Comparison of ENCODE assay signal across 25 mouse cellular contexts in the genomic region with DNA sequence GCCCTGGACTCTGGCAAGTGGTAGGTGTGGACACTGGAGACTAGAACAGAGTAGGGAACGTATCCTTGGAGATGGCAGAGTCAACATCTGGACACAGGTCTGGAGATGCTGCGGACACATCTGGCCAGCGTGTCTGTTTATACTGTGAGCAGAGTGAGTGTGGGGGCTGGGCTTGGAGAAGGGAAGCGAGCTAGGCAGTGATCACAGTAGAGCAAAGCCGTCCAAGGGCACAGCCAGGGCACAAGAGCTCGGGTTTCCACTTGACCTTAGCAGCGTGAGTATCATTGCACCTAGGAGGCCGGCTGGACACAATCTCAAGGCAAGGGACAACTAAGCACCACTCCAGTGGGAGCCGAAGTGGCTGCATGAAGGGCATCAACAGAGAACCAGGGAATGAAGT. TPM values are rescaled to one million over a fixed set of nuclear protein-coding genes. Genes with fewer than 3 reads are reported as not detected.
DNase-seq lines count a peak whose midpoint lies in the region; ATAC-seq and TF ChIP-seq lines count a peak whose summit lies in the region.
"Had no signal": no experiment of that assay in that cellular context is flagged by ENCODE, and none has a peak within 500 bp of the region (broad histone marks: within the 10 kb centered on the region; RNA-seq: fewer than 3 reads in every experiment).

No protein-coding gene starts in this region.

- H3K4me3 ChIP-seq in kidney, postnatal 0 days (replicated peaks; ENCODE audit: low read depth, low read length), result no peak overlapping the region
- H3K4me3 ChIP-seq in embryonic facial prominence, embryonic 10.5 days, result no peak overlapping the region
- H3K4me3 ChIP-seq in limb, embryonic 10.5 days, result no peak overlapping the region
- H3K4me3 ChIP-seq: embryonic facial prominence, embryonic 12.5 days; heart, embryonic 15.5 days; limb, embryonic 13.5 days; liver, embryonic 13.5 days; midbrain, embryonic 12.5 days; neural tube, embryonic 15.5 days had no signal

- no peak overlapping the region for H3K27ac ChIP-seq in kidney, postnatal 0 days
- H3K27ac ChIP-seq in embryonic facial prominence, embryonic 10.5 days (replicated peaks), result no peak overlapping the region
- no peak overlapping the region for H3K27ac ChIP-seq in limb, embryonic 10.5 days
- H3K27ac ChIP-seq: embryonic facial prominence, embryonic 12.5 days; heart, embryonic 15.5 days; limb, embryonic 13.5 days; liver, embryonic 13.5 days; midbrain, embryonic 12.5 days; neural tube, embryonic 15.5 days had no signal

- 0 out of 2 replicates have a peak, but pooled peaks cover 15% of the 10 kb centered on the region for H3K36me3 ChIP-seq in kidney, postnatal 0 days (ENCODE audit: insufficient read depth, low read length)
- peaks cover 34% of the 10 kb centered on the region for H3K36me3 ChIP-seq in embryonic facial prominence, embryonic 10.5 days (replicated peaks)
- H3K36me3 ChIP-seq in limb, embryonic 10.5 days, result peaks cover 15% of the 10 kb centered on the region
- H3K36me3 ChIP-seq: liver, embryonic 13.5 days had no signal

- no peaks in the 10 kb centered on the region for H3K9me3 ChIP-seq in kidney, postnatal 0 days (replicated peaks; ENCODE audit: low read length)
- H3K9me3 ChIP-seq in embryonic facial prominence, embryonic 10.5 days, result no peaks in the 10 kb centered on the region
- H3K9me3 ChIP-seq in limb, embryonic 10.5 days (replicated peaks), result no peaks in the 10 kb centered on the region
- H3K9me3 ChIP-seq: embryonic facial prominence, embryonic 12.5 days; heart, embryonic 15.5 days; limb, embryonic 13.5 days; liver, embryonic 13.5 days; midbrain, embryonic 12.5 days; neural tube, embryonic 15.5 days had no signal

- DNase-seq in gastrocnemius, adult 18-20 months (ENCODE audit: low spot score), result peak; percentile 55
- DNase-seq in gastrocnemius, postnatal 10 days, result no peak
- DNase-seq in kidney, postnatal 0 days (ENCODE audit: low spot score), result peak; percentile 14
- DNase-seq in kidney, adult 9 months, result no peak
- peak; percentile 30 for DNase-seq in embryonic facial prominence, embryonic 10.5 days (ENCODE audit: low spot score)
- DNase-seq in lung, postnatal 10 days, result peak; percentile 43
- no peak for DNase-seq in heart, postnatal 10 days
- no peak for DNase-seq in limb, embryonic 10.5 days (ENCODE audit: low spot score)
- DNase-seq: cerebellum, adult 18-20 months; cerebellum, postnatal 25 days; kidney, adult 18-20 months; liver, embryonic 13.5 days had no signal

- intact Hi-C loops in heart, postnatal 10 days (cut with DNase I), result loop anchor here (1.0 kb wide), 1 partner anchor 173 kb away; no protein-coding TSS in a partner anchor

- no peaks in the 10 kb centered on the region for H3K27me3 ChIP-seq in kidney, postnatal 0 days (ENCODE audit: insufficient read depth, low read length)
- H3K27me3 ChIP-seq in embryonic facial prominence, embryonic 10.5 days (replicated peaks; ENCODE audit: low read depth, poor library complexity, severe bottlenecking), result no peaks in the 10 kb centered on the region
- no peaks in the 10 kb centered on the region for H3K27me3 ChIP-seq in limb, embryonic 10.5 days (ENCODE audit: low read depth, poor library complexity, severe bottlenecking)
- H3K27me3 ChIP-seq: CH12.LX; embryonic facial prominence, embryonic 12.5 days; heart, embryonic 15.5 days; limb, embryonic 13.5 days; liver, embryonic 13.5 days; neural tube, embryonic 15.5 days had no signal

- TF ChIP-seq CTCF in kidney, postnatal 0 days (IDR thresholded peaks at IDR 0.05; ENCODE audit: low read depth), result no peak

- 0 out of 2 replicates have a peak, but pooled peaks cover 4% of the 10 kb centered on the region for H3K4me1 ChIP-seq in kidney, postnatal 0 days (replicated peaks; ENCODE audit: insufficient read depth, low read length)
- H3K4me1 ChIP-seq in embryonic facial prominence, embryonic 10.5 days, result peaks cover 27% of the 10 kb centered on the region
- H3K4me1 ChIP-seq in limb, embryonic 10.5 days, result peaks cover 11% of the 10 kb centered on the region
- H3K4me1 ChIP-seq: liver, embryonic 13.5 days; midbrain, embryonic 12.5 days had no signal

- H3K9ac ChIP-seq in kidney, postnatal 0 days (ENCODE audit: low read depth, low read length), result no peak overlapping the region
- H3K9ac ChIP-seq: embryonic facial prominence, embryonic 12.5 days; heart, embryonic 15.5 days; limb, embryonic 13.5 days; liver, embryonic 13.5 days; midbrain, embryonic 12.5 days; neural tube, embryonic 15.5 days had no signal

- H3K4me2 ChIP-seq in kidney, postnatal 0 days (ENCODE audit: low read length), result no peak overlapping the region
- H3K4me2 ChIP-seq: embryonic facial prominence, embryonic 12.5 days; heart, embryonic 15.5 days; limb, embryonic 13.5 days; liver, embryonic 13.5 days; midbrain, embryonic 12.5 days; neural tube, embryonic 15.5 days had no signal

- WGBS in kidney, postnatal 0 days, result 27% methylated on average over 9 of the region's 9 CpGs
- 42% methylated on average over 9 of the region's 9 CpGs for WGBS in embryonic facial prominence, embryonic 10.5 days
- WGBS in limb, embryonic 10.5 days, result 51% methylated on average over 9 of the region's 9 CpGs

- 0 out of 2 replicates have a peak, but pooled peaks have one; percentile 27 for ATAC-seq in kidney, postnatal 0 days (replicated peaks; ENCODE audit: low FRiP score, low read depth)
- ATAC-seq: forebrain, embryonic 14.5 days; hindbrain, embryonic 16.5 days had no signal

RNA-seq across cellular contexts. Expression of a gene that starts 15.5 kb away (rescaled TPM):
- total RNA-seq in gastrocnemius, adult 18-20 months (2021), result 10 to 100 TPM in 1 of 2 experiments, 1 to 10 TPM in 1; 6.3 to 15.4 TPM
- 10 to 100 TPM; 15.5 to 16.4 TPM for total RNA-seq in gastrocnemius, postnatal 10 days (2021)
- polyA plus RNA-seq in kidney, postnatal 0 days (2015; fragmentation: Nextera tagmentation; extraction: Ambion mirVana), result 6.7 and 7.4 TPM in 2 replicates
- polyA plus RNA-seq in embryonic facial prominence, embryonic 10.5 days (2016; fragmentation: Nextera tagmentation; extraction: Ambion mirVana), result 3.3 and 4.5 TPM in 2 replicates
- 10 to 100 TPM; 13.8 to 15.2 TPM for total RNA-seq in heart, postnatal 10 days (2021)
- 2.8 and 4.2 TPM in 2 replicates for polyA plus RNA-seq in limb, embryonic 10.5 days (2016; fragmentation: Nextera tagmentation; extraction: Ambion mirVana)

RNA-seq across cellular contexts. Expression of a gene that starts 45.9 kb away (rescaled TPM):
- total RNA-seq in gastrocnemius, adult 18-20 months (2021), result 10 to 100 TPM; 31.9 to 40.6 TPM
- 10 to 100 TPM; 28.4 to 36.9 TPM for total RNA-seq in gastrocnemius, postnatal 10 days (2021)
- 30.0 and 32.3 TPM in 2 replicates for polyA plus RNA-seq in kidney, postnatal 0 days (2015; fragmentation: Nextera tagmentation; extraction: Ambion mirVana)
- 50.9 and 52.1 TPM in 2 replicates for polyA plus RNA-seq in embryonic facial prominence, embryonic 10.5 days (2016; fragmentation: Nextera tagmentation; extraction: Ambion mirVana)
- total RNA-seq in heart, postnatal 10 days (2021), result 10 to 100 TPM; 63.2 to 66.8 TPM
- polyA plus RNA-seq in limb, embryonic 10.5 days (2016; fragmentation: Nextera tagmentation; extraction: Ambion mirVana), result 50.3 and 53.4 TPM in 2 replicates

RNA-seq across cellular contexts. Expression of a gene that starts 48.6 kb away (rescaled TPM):
- under 1 TPM; 0.30 to 0.66 TPM for total RNA-seq in gastrocnemius, adult 18-20 months (2021)
- 1 to 10 TPM; 1.9 to 2.5 TPM for total RNA-seq in gastrocnemius, postnatal 10 days (2021)
- polyA plus RNA-seq in kidney, postnatal 0 days (2015; fragmentation: Nextera tagmentation; extraction: Ambion mirVana), result 13.3 and 14.1 TPM in 2 replicates
- polyA plus RNA-seq in embryonic facial prominence, embryonic 10.5 days (2016; fragmentation: Nextera tagmentation; extraction: Ambion mirVana), result 0.27 and 0.41 TPM in 2 replicates
- 1 to 10 TPM; 3.2 to 6.1 TPM for total RNA-seq in heart, postnatal 10 days (2021)
- 0.45 and 1.0 TPM in 2 replicates for polyA plus RNA-seq in limb, embryonic 10.5 days (2016; fragmentation: Nextera tagmentation; extraction: Ambion mirVana)

RNA-seq across cellular contexts. Expression of a gene that starts 49.0 kb away (rescaled TPM):
- total RNA-seq in gastrocnemius, adult 18-20 months (2021), result not detected
- not detected for total RNA-seq in gastrocnemius, postnatal 10 days (2021)
- 0.28 and 0.47 TPM in 2 replicates for polyA plus RNA-seq in kidney, postnatal 0 days (2015; fragmentation: Nextera tagmentation; extraction: Ambion mirVana)
- 1.2 and 1.7 TPM in 2 replicates for polyA plus RNA-seq in embryonic facial prominence, embryonic 10.5 days (2016; fragmentation: Nextera tagmentation; extraction: Ambion mirVana)
- not detected for total RNA-seq in heart, postnatal 10 days (2021)
- polyA plus RNA-seq in limb, embryonic 10.5 days (2016; fragmentation: Nextera tagmentation; extraction: Ambion mirVana), result 1.1 and 1.7 TPM in 2 replicates
- total RNA-seq: CH12.LX; heart, adult 8-10 months; hematopoietic stem cell, adult 5-6 weeks; layer of hippocampus, postnatal 25 days; left cerebral cortex, postnatal 10 days; MEL had no signal

Comparison
In these comparisons a context has a peak if more than half of its experiments do, and no peak if none do; other contexts are left out.
1. DNase-seq: peak in gastrocnemius, adult 18-20 months (single experiment), kidney, postnatal 0 days (single experiment), embryonic facial prominence, embryonic 10.5 days (single experiment) and lung, postnatal 10 days (single experiment); none in gastrocnemius, postnatal 10 days (single experiment), kidney, adult 9 months (single experiment), heart, postnatal 10 days (0 of 2) and limb, embryonic 10.5 days (single experiment).